Mouse (Mus musculus): ENCODE results near the gene Atp6v0d1. TPM values are rescaled to one million over a fixed set of nuclear protein-coding genes. Genes with fewer than 3 reads are reported as not detected.

Gene Atp6v0d1
- polyA plus RNA-seq, 1 experiment from 2014 or later: 63.7 TPM

DNA sequence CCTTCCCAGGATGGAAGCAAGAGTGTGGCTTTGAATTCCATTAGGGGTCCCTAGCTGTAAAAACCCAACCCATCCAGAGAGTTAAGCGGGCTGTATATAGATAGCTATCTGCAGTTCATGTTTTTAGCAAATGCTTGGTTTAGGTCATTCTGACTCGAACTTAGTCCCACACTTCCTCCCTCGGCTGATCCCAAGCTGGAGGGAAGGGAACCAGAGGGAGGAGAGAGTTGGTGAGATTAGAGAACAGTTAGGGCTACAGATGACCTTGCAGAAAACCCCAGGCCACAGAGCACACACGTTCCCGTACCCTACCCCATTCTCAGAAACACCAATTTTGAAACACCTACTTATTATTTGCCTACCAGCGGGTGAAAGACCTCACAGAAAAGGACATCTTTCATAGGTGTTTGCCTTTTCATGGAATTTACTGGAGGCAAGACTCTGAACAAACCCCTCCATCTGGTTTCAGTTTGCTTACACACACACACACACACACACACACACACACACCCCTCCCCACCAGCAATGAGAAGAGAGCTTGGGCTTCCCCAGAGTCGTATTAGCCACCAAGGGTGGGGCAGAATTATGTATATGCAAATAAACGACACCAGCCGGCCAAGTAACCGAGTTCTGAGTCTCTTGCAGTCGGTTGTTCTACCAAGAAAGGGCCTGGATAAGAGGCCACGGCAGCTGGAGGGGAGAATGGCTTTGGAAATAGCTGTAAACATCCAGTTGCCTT, 55.7 kb downstream of the Atp6v0d1 start:
- Histone ChIP-seq H3K4me3 (ENCODE audit: low read length) (no peak overlapping the region), H3K27me3 (ENCODE audit: control insufficient read depth, insufficient read depth, low read length) (no peaks in the 10 kb centered on the region), H3K4me2 (ENCODE audit: low read depth, low read length) (no peak overlapping the region), H3K9me3 (replicated peaks; ENCODE audit: control insufficient read depth, low read length) (no peaks in the 10 kb centered on the region), H3K27ac (ENCODE audit: low read length) (no peak overlapping the region), H3K9ac (ENCODE audit: low read length) (no peak overlapping the region), H3K36me3 (ENCODE audit: control insufficient read depth, insufficient read depth) (no peaks in the 10 kb centered on the region), H3K4me1 (ENCODE audit: control insufficient read depth, insufficient read depth, low read length) (0 out of 2 replicates have a peak, but pooled peaks cover 4% of the 10 kb centered on the region)
- 44% methylated on average over 12 of the region's 12 CpGs for WGBS
- no peak for ATAC-seq (replicated peaks; ENCODE audit: extremely low read depth, insufficient read depth, low FRiP score)

- H3K36me3 ChIP-seq (ENCODE audit: control insufficient read depth, insufficient read depth): no peaks in the 10 kb centered on the region
- no peak overlapping the region for H3K4me3 ChIP-seq (ENCODE audit: low read length)
- H3K9me3 ChIP-seq (replicated peaks; ENCODE audit: control insufficient read depth, low read length): no peaks in the 10 kb centered on the region
- no peak overlapping the region for H3K27ac ChIP-seq (ENCODE audit: low read length)
- no peak overlapping the region for H3K4me2 ChIP-seq (ENCODE audit: low read depth, low read length)
- H3K4me1 ChIP-seq (ENCODE audit: control insufficient read depth, insufficient read depth, low read length): no peaks in the 10 kb centered on the region
- H3K9ac ChIP-seq (ENCODE audit: low read length): no peak overlapping the region
- no peak for ATAC-seq (replicated peaks; ENCODE audit: extremely low read depth, insufficient read depth, low FRiP score)
- no peaks in the 10 kb centered on the region for H3K27me3 ChIP-seq (ENCODE audit: control insufficient read depth, insufficient read depth, low read length)
- WGBS: 90% methylated on average over 1 of the region's 2 CpGs
These were observed 57.1 kb downstream of the Atp6v0d1 start for GRCm38 (mm10) chr8:105508758-105509157.

GRCm38 (mm10) chr8:105506977-105507376, 58.9 kb downstream of the Atp6v0d1 start:
- H3K36me3 ChIP-seq (ENCODE audit: control insufficient read depth, insufficient read depth): no peaks in the 10 kb centered on the region
- H3K9me3 ChIP-seq (replicated peaks; ENCODE audit: control insufficient read depth, low read length): no peaks in the 10 kb centered on the region
- H3K9ac ChIP-seq (ENCODE audit: low read length): no peak overlapping the region
- H3K27me3 ChIP-seq (ENCODE audit: control insufficient read depth, insufficient read depth, low read length): no peaks in the 10 kb centered on the region
- H3K4me3 ChIP-seq (ENCODE audit: low read length): no peak overlapping the region
- WGBS: 63% methylated on average over 6 of the region's 6 CpGs
- no peak overlapping the region for H3K27ac ChIP-seq (ENCODE audit: low read length)
- no peak for ATAC-seq (replicated peaks; ENCODE audit: extremely low read depth, insufficient read depth, low FRiP score)
- no peak overlapping the region for H3K4me2 ChIP-seq (ENCODE audit: low read depth, low read length)
- no peaks in the 10 kb centered on the region for H3K4me1 ChIP-seq (ENCODE audit: control insufficient read depth, insufficient read depth, low read length)

GRCm38 (mm10) chr8:105504617-105505016, 61.2 kb downstream of the Atp6v0d1 start:
- H3K27me3 ChIP-seq (ENCODE audit: control insufficient read depth, insufficient read depth, low read length): no peaks in the 10 kb centered on the region
- H3K9me3 ChIP-seq (replicated peaks; ENCODE audit: control insufficient read depth, low read length): no peaks in the 10 kb centered on the region
- no peak overlapping the region for H3K9ac ChIP-seq (ENCODE audit: low read length)
- no peaks in the 10 kb centered on the region for H3K36me3 ChIP-seq (ENCODE audit: control insufficient read depth, insufficient read depth)
- 82% methylated on average over 3 of the region's 3 CpGs for WGBS
- H3K4me3 ChIP-seq (ENCODE audit: low read length): no peak overlapping the region
- no peaks in the 10 kb centered on the region for H3K4me1 ChIP-seq (ENCODE audit: control insufficient read depth, insufficient read depth, low read length)
- no peak overlapping the region for H3K4me2 ChIP-seq (ENCODE audit: low read depth, low read length)
- peak overlapping the region; percentile 64 for H3K27ac ChIP-seq (ENCODE audit: low read length)
- ATAC-seq (replicated peaks; ENCODE audit: extremely low read depth, insufficient read depth, low FRiP score): no peak

DNA sequence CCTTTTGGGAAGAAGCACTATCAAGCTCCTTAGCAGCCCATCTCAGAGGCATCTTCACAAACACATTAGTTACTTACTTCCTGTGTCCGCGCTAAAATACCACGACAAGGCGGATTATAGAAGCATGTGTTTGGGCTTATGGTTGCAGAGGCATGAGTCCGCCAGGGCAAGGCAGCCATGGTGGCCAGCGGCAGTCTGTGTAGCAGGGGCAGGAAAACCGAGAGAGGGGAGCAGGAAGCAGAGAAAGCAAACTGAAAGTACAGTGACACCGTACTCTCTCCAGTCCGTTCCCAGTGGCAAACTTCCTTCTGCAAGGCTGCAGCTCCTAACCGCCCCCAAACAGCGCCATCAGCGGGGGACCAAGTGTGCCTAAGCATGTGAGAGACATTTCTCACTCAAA, 66.1 kb downstream of the Atp6v0d1 start:
- Histone ChIP-seq H3K9me3 (replicated peaks; ENCODE audit: control insufficient read depth, low read length) (no peaks in the 10 kb centered on the region), H3K27me3 (ENCODE audit: control insufficient read depth, insufficient read depth, low read length) (no peaks in the 10 kb centered on the region), H3K4me1 (ENCODE audit: control insufficient read depth, insufficient read depth, low read length) (peaks cover 17% of the 10 kb centered on the region), H3K27ac (ENCODE audit: low read length) (no peak overlapping the region), H3K9ac (ENCODE audit: low read length) (0 out of 2 replicates have a peak overlapping the region, but pooled peaks have one; percentile 25), H3K4me3 (ENCODE audit: low read length) (peak overlapping the region; percentile 23; the same call in 1 of the 2 replicates), H3K4me2 (ENCODE audit: low read depth, low read length) (peak overlapping the region; percentile 32), H3K36me3 (ENCODE audit: control insufficient read depth, insufficient read depth) (no peaks in the 10 kb centered on the region)
- 55% methylated on average over 12 of the region's 12 CpGs for WGBS
- ATAC-seq (replicated peaks; ENCODE audit: extremely low read depth, insufficient read depth, low FRiP score): no peak

DNA sequence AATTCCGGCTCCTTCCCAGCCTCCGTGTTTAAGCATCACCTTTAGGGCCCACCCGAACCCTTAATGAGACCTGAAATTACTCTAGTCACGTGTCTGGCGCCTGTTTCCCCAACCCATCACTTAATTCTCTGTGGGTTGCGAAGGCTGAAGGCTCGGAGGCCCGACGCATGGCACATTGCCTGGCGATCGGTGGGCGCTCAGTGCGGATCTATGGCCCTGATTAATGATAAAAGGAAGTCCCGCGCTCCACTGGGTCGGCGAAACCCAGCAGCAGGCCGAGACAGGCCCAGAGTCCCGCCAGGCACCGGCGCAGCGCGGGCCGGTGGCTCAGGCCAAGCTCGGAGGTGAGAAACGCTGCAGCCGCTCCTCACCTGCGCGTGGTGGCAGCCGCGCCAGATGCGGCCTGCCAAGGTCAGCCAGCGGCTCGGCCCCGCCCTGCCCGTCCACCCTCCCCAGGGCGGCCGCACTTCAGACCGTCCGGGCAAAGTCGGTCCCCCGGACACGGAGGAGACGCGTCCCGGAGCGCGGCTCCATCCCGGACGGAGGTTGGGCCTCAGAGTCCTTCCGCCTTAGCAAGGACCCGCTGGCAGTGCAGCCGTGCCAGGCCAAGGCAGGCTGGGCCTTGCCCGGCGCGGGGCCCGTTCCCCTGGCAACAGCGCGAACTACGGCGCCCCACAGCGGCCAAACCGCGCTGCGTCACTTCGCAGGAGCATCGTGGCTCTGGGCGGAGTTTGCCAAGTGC, 69.2 kb downstream of the Atp6v0d1 start, which contains the start of gene Zdhhc1:
TSS of gene Zdhhc1 (minus strand) at position 464 of the 742 bp plus-strand sequence.
- H3K4me2 ChIP-seq (ENCODE audit: low read depth, low read length): peak within 1 kb of the TSS; percentile 84
- peak within 1 kb of the TSS; percentile 95 for H3K9ac ChIP-seq (ENCODE audit: low read length)
- peaks cover 17% of the 10 kb centered on the region for H3K4me1 ChIP-seq (ENCODE audit: control insufficient read depth, insufficient read depth, low read length)
- H3K9me3 ChIP-seq (replicated peaks; ENCODE audit: control insufficient read depth, low read length): no peaks in the 10 kb centered on the region
- peak; percentile 88 for ATAC-seq (replicated peaks; ENCODE audit: extremely low read depth, insufficient read depth, low FRiP score)
- H3K27ac ChIP-seq (ENCODE audit: low read length): peak within 1 kb of the TSS; percentile 76
- peak within 1 kb of the TSS; percentile 89 for H3K4me3 ChIP-seq (ENCODE audit: low read length)
- no peaks in the 10 kb centered on the region for H3K27me3 ChIP-seq (ENCODE audit: control insufficient read depth, insufficient read depth, low read length)
- no peaks in the 10 kb centered on the region for H3K36me3 ChIP-seq (ENCODE audit: control insufficient read depth, insufficient read depth)
- WGBS: under 1% methylated on average over 68 of the region's 68 CpGs

GRCm38 (mm10) chr8:105495350-105496302, 70.2 kb downstream of the Atp6v0d1 start:
- H3K27me3 ChIP-seq (ENCODE audit: control insufficient read depth, insufficient read depth, low read length): no peaks in the 10 kb centered on the region
- peak overlapping the region; percentile 95 for H3K9ac ChIP-seq (ENCODE audit: low read length)
- peak overlapping the region; percentile 34; the same call in 1 of the 2 replicates for H3K27ac ChIP-seq (ENCODE audit: low read length)
- WGBS: 46% methylated on average over 17 of the region's 17 CpGs
- H3K4me1 ChIP-seq (ENCODE audit: control insufficient read depth, insufficient read depth, low read length): peaks cover 22% of the 10 kb centered on the region
- no peaks in the 10 kb centered on the region for H3K36me3 ChIP-seq (ENCODE audit: control insufficient read depth, insufficient read depth)
- no peaks in the 10 kb centered on the region for H3K9me3 ChIP-seq (replicated peaks; ENCODE audit: control insufficient read depth, low read length)
- no peak for ATAC-seq (replicated peaks; ENCODE audit: extremely low read depth, insufficient read depth, low FRiP score)
- peak overlapping the region; percentile 89 for H3K4me3 ChIP-seq (ENCODE audit: low read length)
- peak overlapping the region; percentile 84 for H3K4me2 ChIP-seq (ENCODE audit: low read depth, low read length)

- ATAC-seq (replicated peaks; ENCODE audit: extremely low read depth, insufficient read depth, low FRiP score): no peak
- WGBS: 81% methylated on average over 3 of the region's 3 CpGs
- Histone ChIP-seq H3K9me3 (replicated peaks; ENCODE audit: control insufficient read depth, low read length) (no peaks in the 10 kb centered on the region), H3K27ac (ENCODE audit: low read length) (no peak overlapping the region), H3K4me2 (ENCODE audit: low read depth, low read length) (no peak overlapping the region), H3K36me3 (ENCODE audit: control insufficient read depth, insufficient read depth) (no peaks in the 10 kb centered on the region), H3K27me3 (ENCODE audit: control insufficient read depth, insufficient read depth, low read length) (no peaks in the 10 kb centered on the region), H3K9ac (ENCODE audit: low read length) (no peak overlapping the region), H3K4me1 (ENCODE audit: control insufficient read depth, insufficient read depth, low read length) (peaks cover 26% of the 10 kb centered on the region), H3K4me3 (ENCODE audit: low read length) (no peak overlapping the region)
These were observed 71.3 kb downstream of the Atp6v0d1 start for GRCm38 (mm10) chr8:105494566-105494965.

All from heart, embryonic 16.5 days (tissue).